Mouse (Mus musculus) lung, adult 2 months (tissue): ENCODE measurements at regions not wholly inside any gene's neighbourhood (a gene's known extent, or its start where the extent isn't known, plus 50 kb on each side); places are given as distances from the start of the nearest gene placed in this dataset.

ENCODE experiments used
- DNase-seq: peaks from one replicate; pipeline ENCODE4 v3.0.0; 2022
- H3K4me1 ChIP-seq: fragments of 200-500 bp; 2 replicates; pipeline ENCODE4 v1.6.1; 2011; ENCODE audit warnings: low read length; ENCODE audit not compliant: control insufficient read depth, insufficient read depth
- H3K4me3 ChIP-seq: fragments of 200-500 bp; replicated peaks from 2 replicates; pipeline ENCODE3; 2011; ENCODE audit warnings: low read depth, mild to moderate bottlenecking, control low read depth, low read length; ENCODE audit errors: extremely low read depth
- CTCF ChIP-seq: fragments of 200-500 bp; IDR thresholded peaks from 2 replicates; pipeline ENCODE4 v1.5.1; 2011; ENCODE audit warnings: mild to moderate bottlenecking, low read length, control low read depth; ENCODE audit not compliant: insufficient read depth
- POLR2A ChIP-seq: fragments of 200-500 bp; IDR thresholded peaks from 2 replicates; pipeline ENCODE4 v1.6.1; 2011; ENCODE audit warnings: low read depth, mild to moderate bottlenecking, control low read depth, low read length, borderline replicate concordance; ENCODE audit errors: extremely low read depth
- WGBS: fragments of 180-500 bp; shearing (Covaris S2); methylation state at CpG from one replicate; pipeline ENCODE4 v1.1.7; 2018; 5-methylcytosine and 5-hydroxymethylcytosine counted together

DNA sequence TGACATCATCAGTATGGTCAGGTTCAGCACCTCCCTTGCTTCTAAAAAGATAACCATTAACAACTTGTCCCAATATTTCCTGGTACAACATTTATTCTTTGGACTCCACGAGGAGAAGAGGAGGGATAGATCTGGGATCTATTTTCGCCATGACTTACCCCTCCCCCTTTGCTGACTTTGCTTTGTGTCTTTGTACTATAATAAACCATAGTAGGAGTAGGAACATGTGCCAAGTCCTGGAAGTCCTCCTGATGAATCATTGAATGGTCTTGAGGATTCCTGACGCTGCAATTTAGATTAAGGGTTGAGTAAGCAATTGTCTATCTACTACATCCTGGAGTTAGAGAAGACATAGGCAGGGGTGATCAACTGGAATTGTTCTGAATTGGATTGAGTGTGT, 71.2 kb downstream of the Rbm11 start:
- Histone ChIP-seq H3K4me3 (no peak overlapping the region), H3K4me1 (no peaks in the 10 kb centered on the region)
- 63% methylated on average over 3 of the region's 3 CpGs for WGBS
- TF ChIP-seq POLR2A (no peak), CTCF (no peak)
- no peak for DNase-seq

DNA sequence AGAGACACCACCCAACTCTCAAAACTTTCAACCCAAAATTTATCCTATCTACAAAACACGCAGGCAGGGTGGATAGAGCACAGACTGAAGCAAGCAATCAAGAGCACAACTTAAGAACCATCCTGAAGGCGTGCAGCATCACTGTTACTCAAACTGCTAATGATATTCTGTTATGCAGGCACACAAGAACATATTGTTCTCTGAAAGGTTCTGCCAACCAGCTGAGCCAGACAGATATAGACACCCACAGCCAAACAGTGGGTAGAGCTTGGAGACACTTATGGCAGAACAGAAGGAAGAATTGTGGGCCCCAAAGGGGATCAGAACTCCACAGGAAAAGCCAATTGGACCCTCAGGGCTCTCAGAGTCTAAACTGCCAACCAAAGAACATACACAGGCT, 74.9 kb downstream of the Rbm11 start:
- TF ChIP-seq POLR2A = no peak
- TF ChIP-seq CTCF = no peak
- H3K4me1 ChIP-seq = no peaks in the 10 kb centered on the region
- WGBS = 92% methylated on average over 2 of the region's 2 CpGs

DNA sequence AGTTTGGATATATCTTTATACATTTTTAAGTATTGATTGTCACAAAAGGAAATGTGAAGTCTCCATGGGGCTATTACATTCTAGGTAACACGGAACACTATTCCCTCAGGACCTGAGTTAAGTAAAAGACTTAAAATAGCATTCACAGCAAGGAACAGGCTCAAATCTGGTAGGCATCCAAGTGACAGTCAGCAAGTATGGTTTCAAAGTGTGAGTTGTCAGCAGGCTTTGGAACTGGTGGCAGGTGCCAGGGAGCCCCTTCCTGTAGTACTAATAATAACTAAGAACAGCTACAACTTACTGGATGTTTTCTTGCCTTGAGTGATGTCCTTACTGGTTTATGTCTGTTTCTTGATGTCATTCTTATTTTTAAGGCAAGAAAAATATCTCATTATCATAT, 79.5 kb downstream of the Rbm11 start:
- H3K4me3 ChIP-seq = no peak overlapping the region
- TF ChIP-seq POLR2A = no peak
- TF ChIP-seq CTCF = no peak
- DNase-seq = no peak
- WGBS = 78% methylated on average over 1 of the region's 1 CpGs
- no peaks in the 10 kb centered on the region for H3K4me1 ChIP-seq

More for the DNA sequence above, 74.9 kb downstream of the Rbm11 start:
- no peak for DNase-seq
- no peak overlapping the region for H3K4me3 ChIP-seq

DNA sequence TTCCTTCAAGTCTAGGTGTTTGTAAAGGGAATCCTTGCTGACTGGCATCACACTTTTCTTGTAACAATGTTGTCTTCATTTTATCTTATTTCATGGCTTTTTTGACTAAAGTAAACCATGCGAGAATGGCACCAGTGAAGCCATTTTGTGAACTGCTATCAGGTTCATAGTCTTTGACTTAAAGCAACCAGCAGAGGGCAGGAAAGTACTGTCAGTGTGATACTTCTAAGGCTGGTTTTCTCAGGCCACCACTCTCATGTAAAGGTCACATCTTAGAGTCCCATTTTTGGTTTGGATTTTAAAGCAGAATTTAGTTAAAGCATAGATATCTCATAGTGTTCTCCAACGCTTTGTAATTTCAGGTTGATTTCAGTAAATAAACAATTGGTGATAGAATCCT, 83.2 kb downstream of the Rbm11 start:
- TF ChIP-seq POLR2A (no peak), CTCF (no peak)
- Histone ChIP-seq H3K4me3 (no peak overlapping the region), H3K4me1 (no peaks in the 10 kb centered on the region)
- 45% methylated on average over 2 of the region's 2 CpGs for WGBS
- DNase-seq = peak; percentile 2

DNA sequence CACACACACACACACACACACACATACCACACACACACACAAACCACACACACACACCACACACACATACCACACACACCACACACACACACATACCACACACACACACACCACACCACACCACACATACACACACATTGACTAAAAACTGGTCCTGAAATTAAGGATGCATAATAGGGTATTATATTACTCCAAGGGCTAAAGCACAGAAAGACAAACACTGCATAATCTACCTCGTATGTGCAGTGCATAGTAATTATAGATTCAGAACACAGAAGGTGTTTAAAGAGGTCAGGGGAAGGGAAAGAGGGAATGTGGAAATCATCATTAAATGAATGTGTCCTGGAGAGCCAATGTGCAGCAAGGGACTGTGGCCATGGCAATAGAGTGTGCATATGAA, 84.5 kb downstream of the Rbm11 start:
- H3K4me3 ChIP-seq = no peak overlapping the region
- no peak for TF ChIP-seq CTCF
- no peak for TF ChIP-seq POLR2A
- H3K4me1 ChIP-seq = no peaks in the 10 kb centered on the region
- no peak for DNase-seq
- 42% methylated on average over 1 of the region's 1 CpGs for WGBS
